Mouse (Mus musculus): ENCODE measurements at regions not wholly inside any gene's neighbourhood (a gene's known extent, or its start where the extent isn't known, plus 50 kb on each side); places are given as distances from the start of the nearest gene placed in this dataset.
A peak's percentile ranks its signal among the peaks of the same experiment; 100 is the strongest.

DNA sequence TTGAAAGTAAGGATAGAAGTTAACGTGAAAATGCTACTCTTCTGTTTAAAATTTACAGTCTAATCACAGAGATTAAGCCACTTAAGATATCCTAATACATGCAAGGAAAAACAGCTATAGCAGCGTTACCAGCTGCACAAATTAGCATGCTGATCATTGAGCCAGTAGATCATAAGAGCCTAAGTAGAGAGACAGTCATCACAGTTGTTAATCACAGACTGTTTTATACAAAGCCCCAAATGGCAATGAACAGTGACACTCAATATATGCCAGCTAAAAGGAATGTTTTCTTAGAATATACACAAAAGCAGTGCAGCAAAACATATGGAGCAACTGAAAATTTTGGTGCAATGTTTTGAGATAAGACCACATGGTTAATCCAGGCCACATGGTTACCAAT is 64.7 kb upstream of the Ppp1r3a start:
- H3K4me1 ChIP-seq (ENCODE audit: insufficient read depth, low read length), result no peaks in the 10 kb centered on the region

DNA sequence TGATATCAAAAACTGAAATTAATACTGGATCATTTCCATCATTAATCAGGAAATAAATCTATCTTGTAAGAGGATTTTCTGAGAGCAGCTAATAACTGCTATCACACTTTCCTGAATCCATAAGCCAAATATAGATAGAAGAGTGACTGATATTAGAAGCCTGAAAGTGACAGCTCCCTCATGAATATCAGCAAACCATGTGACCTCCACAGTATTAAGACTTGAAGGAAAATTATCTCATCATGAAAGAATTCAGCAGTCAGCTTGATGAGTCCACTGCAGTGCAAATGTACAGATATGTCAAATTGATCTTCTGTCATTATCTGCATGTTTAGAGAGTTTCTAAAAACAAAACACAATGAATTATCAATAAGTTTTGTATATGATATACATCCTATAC is 69.7 kb upstream of the Ppp1r3a start:
- no peak for DNase-seq (ENCODE audit: low spot score)
- Histone ChIP-seq H3K27ac (no peak overlapping the region), H3K36me3 (ENCODE audit: insufficient read depth, low read length) (no peaks in the 10 kb centered on the region), H3K9me3 (ENCODE audit: low read length) (no peaks in the 10 kb centered on the region), H3K9ac (replicated peaks; ENCODE audit: low read length) (no peak overlapping the region), H3K27me3 (ENCODE audit: insufficient read depth, low read length) (no peaks in the 10 kb centered on the region), H3K4me2 (ENCODE audit: low read depth, low read length) (no peak overlapping the region), H3K4me1 (ENCODE audit: insufficient read depth, low read length) (no peaks in the 10 kb centered on the region), H3K4me3 (ENCODE audit: low read length) (no peak overlapping the region)
- ATAC-seq, result no peak
- TF ChIP-seq CTCF (IDR thresholded peaks at IDR 0.05; ENCODE audit: low read depth), result no peak

More for the DNA sequence above, 64.7 kb upstream of the Ppp1r3a start:
- no peak for TF ChIP-seq CTCF (IDR thresholded peaks at IDR 0.05; ENCODE audit: low read depth)
- no peak overlapping the region for H3K4me2 ChIP-seq (ENCODE audit: low read depth, low read length)
- DNase-seq (ENCODE audit: low spot score) (no peak), ATAC-seq (no peak)
- no peaks in the 10 kb centered on the region for H3K9me3 ChIP-seq (ENCODE audit: low read length)
- H3K27me3 ChIP-seq (ENCODE audit: insufficient read depth, low read length), result no peaks in the 10 kb centered on the region
- H3K36me3 ChIP-seq (ENCODE audit: insufficient read depth, low read length), result no peaks in the 10 kb centered on the region
- WGBS, result 68% methylated on average over 2 of the region's 2 CpGs
- H3K27ac ChIP-seq, result no peak overlapping the region
- H3K4me3 ChIP-seq (ENCODE audit: low read length), result no peak overlapping the region
- H3K9ac ChIP-seq (replicated peaks; ENCODE audit: low read length), result no peak overlapping the region

DNA sequence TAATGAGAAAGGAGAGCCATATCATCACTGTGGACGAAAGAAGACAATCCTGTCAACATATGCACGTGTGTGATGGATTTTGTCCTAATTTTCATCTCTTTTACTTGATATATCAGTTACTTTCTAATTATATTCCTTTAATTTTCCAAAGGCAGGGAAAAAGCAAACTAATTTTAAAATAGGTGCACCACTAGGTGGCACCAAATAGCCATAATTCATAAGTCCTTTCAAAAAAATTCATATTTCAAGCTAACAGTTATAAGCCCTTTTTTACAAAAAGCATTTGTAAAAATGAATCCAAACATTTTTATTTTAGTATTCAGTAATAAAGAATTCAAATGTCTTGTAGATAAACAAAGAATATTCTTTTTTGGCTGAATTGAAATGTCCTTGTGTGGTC is 62.2 kb upstream of the Foxp2 start:
- ATAC-seq (no peak), DNase-seq (ENCODE audit: low spot score) (peak; percentile 78)
- TF ChIP-seq CTCF (IDR thresholded peaks at IDR 0.05; ENCODE audit: low read depth), result peak; percentile 60
- Histone ChIP-seq H3K9ac (replicated peaks; ENCODE audit: low read length) (no peak overlapping the region), H3K4me3 (ENCODE audit: low read length) (no peak overlapping the region), H3K4me2 (ENCODE audit: low read depth, low read length) (no peak overlapping the region), H3K4me1 (ENCODE audit: insufficient read depth, low read length) (no peaks in the 10 kb centered on the region), H3K27me3 (ENCODE audit: insufficient read depth, low read length) (no peaks in the 10 kb centered on the region), H3K36me3 (ENCODE audit: insufficient read depth, low read length) (no peaks in the 10 kb centered on the region), H3K27ac (no peak overlapping the region), H3K9me3 (ENCODE audit: low read length) (no peaks in the 10 kb centered on the region)
- WGBS, result 9% methylated on average over 2 of the region's 2 CpGs

Measured in hindbrain, postnatal 0 days (tissue).